Mouse (Mus musculus) mesoderm, embryonic 11.5 days (tissue): ENCODE measurements around the gene Caap1.

Experiments used
- DNase-seq: peaks from one replicate; pipeline ENCODE4 v3.0.0-alpha.2; 2012; ENCODE audit warnings: low read depth, low spot score

Caap1 gene

GRCm38 (mm10) chr4:94515366-94515765 lies 41.2 kb downstream of the Caap1 start:
- DNase-seq = no peak

- no peak for DNase-seq
These were observed 79.7 kb downstream of the Caap1 start for GRCm38 (mm10) chr4:94476749-94477399.

- no peak for DNase-seq
These were observed 83.3 kb downstream of the Caap1 start for GRCm38 (mm10) chr4:94473286-94473685.

- no peak for DNase-seq
These were observed 97.2 kb downstream of the Caap1 start for GRCm38 (mm10) chr4:94459424-94459823.

GRCm38 (mm10) chr4:94454857-94455256 lies 101.7 kb downstream of the Caap1 start:
- no peak for DNase-seq
